Mouse (Mus musculus): ENCODE measurements around the gene Tff1. TPM values are rescaled to one million over a fixed set of nuclear protein-coding genes. Genes with fewer than 3 reads are reported as not detected.

Tff1 gene
- not detected for polyA plus RNA-seq (2014; fragmentation: Illumina TruSeq; extraction: RNeasy Lipid Tissue Mini Kit (QIAGEN cat#74804); ENCODE audit: low read depth, low replicate concordance)

DNA sequence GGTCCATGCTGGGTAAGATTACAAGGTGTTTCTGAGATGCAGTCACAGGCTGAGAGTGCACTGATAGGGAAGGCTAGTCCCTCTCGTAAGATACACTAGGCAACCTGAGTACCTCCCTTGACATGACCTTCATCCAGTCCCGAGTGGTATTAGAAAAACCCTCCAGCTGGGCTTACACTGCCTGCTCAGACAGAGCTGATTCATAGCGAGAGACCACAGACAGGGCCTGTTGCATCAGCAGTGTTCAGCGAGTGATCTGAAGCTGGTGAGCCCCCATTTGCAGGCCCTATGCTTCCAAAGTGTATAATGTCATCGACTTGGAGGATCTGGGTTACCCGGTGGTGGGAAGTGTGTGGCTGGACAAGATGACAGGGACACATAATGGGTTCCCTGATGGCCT lies at the start of gene Tff1:
Gene Tff1 (minus strand): TSS at position 151 of the 400 bp plus-strand sequence.

DNA sequence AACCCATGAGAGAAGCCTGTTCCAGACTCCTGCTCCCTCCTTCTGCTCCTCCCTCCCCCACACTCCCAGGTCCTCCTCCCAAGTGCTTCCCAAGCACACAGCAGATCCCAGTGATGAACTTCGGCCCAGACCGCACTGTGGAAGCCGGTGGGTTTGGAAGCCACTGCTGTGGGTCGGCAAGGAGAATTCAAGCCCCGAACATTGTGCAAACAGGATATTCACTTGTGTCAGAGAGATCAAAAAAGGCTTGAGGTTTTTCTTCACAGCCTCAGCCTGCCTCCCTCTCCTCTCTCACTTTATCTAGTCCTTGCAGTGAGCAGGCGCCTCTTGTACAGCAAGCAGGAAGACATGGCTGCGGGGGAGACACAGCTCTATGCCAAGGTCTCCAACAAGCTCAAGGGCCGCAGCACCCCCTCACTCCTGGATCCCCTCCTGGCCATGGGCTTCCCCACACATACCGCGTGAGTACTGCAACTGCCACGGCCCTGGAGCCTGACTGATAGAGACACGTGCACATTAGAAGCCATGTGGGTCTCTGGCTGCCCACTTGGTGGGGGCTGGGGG lies 42.8 kb upstream of the Tff1 start, which contains the start of gene Ubash3a:
Gene Ubash3a (plus strand): TSS at position 103 of the 564 bp plus-strand sequence.

DNA sequence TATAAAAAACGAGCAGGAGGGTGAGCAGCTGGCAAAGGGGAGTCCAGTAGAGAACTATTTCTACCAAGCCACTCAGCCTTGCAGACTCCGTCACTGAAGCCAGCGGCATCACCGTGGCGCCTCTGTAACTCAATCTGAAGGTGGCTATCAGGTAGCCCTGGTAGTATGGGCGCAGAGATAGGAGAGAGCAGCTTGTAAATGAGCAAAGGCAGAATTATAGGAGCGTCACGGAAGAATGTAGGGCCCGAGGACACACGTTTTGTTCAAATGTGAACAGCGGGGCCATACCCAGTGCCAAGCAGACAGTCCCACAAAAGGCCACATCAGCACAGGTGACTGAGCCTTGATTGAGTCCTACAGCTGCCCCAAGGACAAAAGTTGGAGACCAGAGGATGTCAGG lies 33.8 kb upstream of the Tff1 start, which contains the start of gene Tmprss3:
Gene Tmprss3 (minus strand): TSS at position 101 of the 400 bp plus-strand sequence.

DNA sequence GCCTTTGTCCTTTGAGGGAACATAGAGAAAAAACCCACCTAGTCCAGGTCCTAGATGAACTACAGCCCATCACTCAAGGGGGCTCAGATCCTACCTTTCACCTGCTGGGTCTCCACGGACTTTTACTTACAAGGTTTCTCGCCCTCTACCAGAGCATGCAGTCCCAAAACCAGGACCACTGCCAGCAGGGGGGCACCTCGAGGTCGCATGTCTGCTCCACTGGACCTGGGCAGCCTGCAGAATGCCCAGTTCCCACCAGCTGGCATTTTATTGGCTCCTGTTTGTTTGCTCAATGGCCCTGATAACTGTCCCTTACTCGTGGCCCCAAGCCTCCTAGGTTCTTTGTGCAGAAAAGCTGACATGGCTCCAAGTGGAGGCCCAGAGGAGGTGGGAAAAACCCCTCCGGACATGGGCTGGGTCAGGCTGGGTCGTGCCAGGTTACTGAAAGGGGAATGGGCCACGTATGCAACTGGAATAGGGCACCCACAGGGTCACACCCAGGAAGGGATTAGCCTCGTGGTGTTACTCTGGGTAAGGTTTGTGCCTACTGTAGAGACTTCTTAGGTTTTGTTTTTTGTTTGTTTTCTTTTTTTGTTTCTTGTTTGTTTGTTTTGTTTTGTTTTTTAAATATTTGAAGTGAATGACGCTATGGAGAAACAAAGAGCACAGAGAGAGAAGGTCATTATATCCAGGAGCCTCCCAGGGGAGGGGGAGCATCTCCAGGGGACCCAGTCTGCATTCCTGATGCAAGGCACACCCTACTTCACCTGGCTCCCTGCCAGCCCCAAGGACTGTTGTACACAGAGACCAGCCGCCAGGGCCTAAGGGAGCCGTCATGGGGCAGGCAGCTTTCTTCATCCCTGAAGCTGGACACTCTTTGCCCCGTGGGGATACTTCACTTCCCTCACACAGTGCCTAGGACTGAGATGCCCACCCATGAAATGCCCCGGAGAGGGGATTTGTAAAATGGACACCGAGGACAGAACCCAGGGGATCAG lies 20.7 kb downstream of the Tff1 start, which contains the start of gene Tff2:
Gene Tff2 (minus strand): TSS at position 243 of the 998 bp plus-strand sequence.

DNA sequence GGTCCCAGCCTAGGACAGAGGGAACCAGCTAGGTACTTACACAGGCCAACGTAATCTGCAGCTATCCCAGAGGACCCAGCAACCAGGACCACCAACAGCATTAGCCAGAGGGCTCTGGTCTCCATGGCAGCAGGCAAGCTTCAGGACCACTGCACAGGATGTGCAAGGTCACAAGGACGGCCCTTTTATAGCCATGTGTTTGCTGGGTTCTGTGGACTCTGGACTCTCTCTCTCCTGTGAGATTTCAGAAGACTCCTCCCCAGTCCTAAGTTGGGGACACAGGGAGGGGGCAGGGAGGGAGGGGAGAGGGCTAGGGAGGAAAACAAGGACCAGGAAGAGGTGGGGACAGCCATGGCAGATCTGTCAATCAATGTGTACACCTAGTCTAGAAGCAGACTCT lies 35.6 kb downstream of the Tff1 start, which contains the start of gene Tff3:
Gene Tff3 (minus strand): TSS at position 195 of the 400 bp plus-strand sequence.

Other genes starting within 250 kb of the Tff1 start
- not detected for gene Umodl1, start 210.6 kb downstream of the Tff1 start, polyA plus RNA-seq (2014; fragmentation: Illumina TruSeq; extraction: RNeasy Lipid Tissue Mini Kit (QIAGEN cat#74804); ENCODE audit: low read depth, low replicate concordance)
- 1.8 TPM for gene Abcg1, start 107.6 kb downstream of the Tff1 start, polyA plus RNA-seq (2014; fragmentation: Illumina TruSeq; extraction: RNeasy Lipid Tissue Mini Kit (QIAGEN cat#74804); ENCODE audit: low read depth, low replicate concordance)
- gene Tff3, start 35.6 kb downstream of the Tff1 start, polyA plus RNA-seq (2014; fragmentation: Illumina TruSeq; extraction: RNeasy Lipid Tissue Mini Kit (QIAGEN cat#74804); ENCODE audit: low read depth, low replicate concordance) = not detected
- gene Tff2, start 21.0 kb downstream of the Tff1 start, polyA plus RNA-seq (2014; fragmentation: Illumina TruSeq; extraction: RNeasy Lipid Tissue Mini Kit (QIAGEN cat#74804); ENCODE audit: low read depth, low replicate concordance) = not detected
- not detected for gene Tmprss3, start 33.7 kb upstream of the Tff1 start, polyA plus RNA-seq (2014; fragmentation: Illumina TruSeq; extraction: RNeasy Lipid Tissue Mini Kit (QIAGEN cat#74804); ENCODE audit: low read depth, low replicate concordance)
- gene Ubash3a, start 42.6 kb upstream of the Tff1 start, polyA plus RNA-seq (2014; fragmentation: Illumina TruSeq; extraction: RNeasy Lipid Tissue Mini Kit (QIAGEN cat#74804); ENCODE audit: low read depth, low replicate concordance) = not detected
- 1.2 TPM for gene Rsph1, start 112.1 kb upstream of the Tff1 start, polyA plus RNA-seq (2014; fragmentation: Illumina TruSeq; extraction: RNeasy Lipid Tissue Mini Kit (QIAGEN cat#74804); ENCODE audit: low read depth, low replicate concordance)
- gene Slc37a1, start 121.5 kb upstream of the Tff1 start, polyA plus RNA-seq (2014; fragmentation: Illumina TruSeq; extraction: RNeasy Lipid Tissue Mini Kit (QIAGEN cat#74804); ENCODE audit: low read depth, low replicate concordance) = 7.5 TPM
- 7.4 TPM for gene Pde9a, start 220.9 kb upstream of the Tff1 start, polyA plus RNA-seq (2014; fragmentation: Illumina TruSeq; extraction: RNeasy Lipid Tissue Mini Kit (QIAGEN cat#74804); ENCODE audit: low read depth, low replicate concordance)

Measured in heart, adult 10 weeks (tissue).